ENCODE assay signal across 11 mouse cellular contexts in genomic region chr19:47015965-47016364, GRCm38 (mm10). TPM values are rescaled to one million over a fixed set of nuclear protein-coding genes. Genes with fewer than 3 reads are reported as not detected.
A peak's percentile ranks its signal among the peaks of the same experiment; 100 is the strongest.
DNase-seq lines count a peak whose midpoint lies in the region; ATAC-seq and TF ChIP-seq lines count a peak whose summit lies in the region.
"Had no signal": no experiment of that assay in that cellular context is flagged by ENCODE, and none has a peak within 500 bp of the region (broad histone marks: within the 10 kb centered on the region; RNA-seq: fewer than 3 reads in every experiment).

No protein-coding gene starts in this region.

- no peaks in the 10 kb centered on the region for H3K36me3 ChIP-seq in embryonic facial prominence, embryonic 14.5 days (ENCODE audit: control insufficient read depth, insufficient read depth, low read length)
- H3K36me3 ChIP-seq in intestine, embryonic 14.5 days (ENCODE audit: control insufficient read depth, insufficient read depth, low read length): no peaks in the 10 kb centered on the region
- H3K36me3 ChIP-seq: liver, embryonic 15.5 days had no signal

- H3K4me3 ChIP-seq in embryonic facial prominence, embryonic 14.5 days (ENCODE audit: low read depth, low read length): peak overlapping the region; percentile 52; the same call in 1 of the 2 replicates
- H3K4me3 ChIP-seq in intestine, embryonic 14.5 days (ENCODE audit: low read depth, low read length): peak overlapping the region; percentile 39; the same call in 1 of the 2 replicates
- H3K4me3 ChIP-seq in olfactory bulb, adult 2 months (ENCODE audit: insufficient read depth, low read depth, low read length): peak overlapping the region; percentile 57

- peaks cover 6% of the 10 kb centered on the region; the same call in 1 of the 2 replicates for H3K4me1 ChIP-seq in embryonic facial prominence, embryonic 14.5 days (ENCODE audit: control insufficient read depth, insufficient read depth, low read length)
- H3K4me1 ChIP-seq in intestine, embryonic 14.5 days (replicated peaks; ENCODE audit: control insufficient read depth, insufficient read depth, low read length): peaks cover 8% of the 10 kb centered on the region
- H3K4me1 ChIP-seq in olfactory bulb, adult 2 months (ENCODE audit: control insufficient read depth, insufficient read depth, low read length): peaks cover 25% of the 10 kb centered on the region

- no peak for TF ChIP-seq CTCF in olfactory bulb, adult 2 months (IDR thresholded peaks at IDR 0.05; ENCODE audit: insufficient read depth, low read depth, low read length)

- no peaks in the 10 kb centered on the region for H3K9me3 ChIP-seq in embryonic facial prominence, embryonic 14.5 days (ENCODE audit: control insufficient read depth, low read length)
- H3K9me3 ChIP-seq in intestine, embryonic 14.5 days (ENCODE audit: control insufficient read depth, low read length): no peaks in the 10 kb centered on the region
- H3K9me3 ChIP-seq: liver, embryonic 15.5 days had no signal

- peaks cover 62% of the 10 kb centered on the region for H3K27me3 ChIP-seq in embryonic facial prominence, embryonic 14.5 days (replicated peaks; ENCODE audit: control insufficient read depth, insufficient read depth, low read length)
- H3K27me3 ChIP-seq in intestine, embryonic 14.5 days (replicated peaks; ENCODE audit: control insufficient read depth, insufficient read depth, low read length): peaks cover 62% of the 10 kb centered on the region

- DNase-seq in cerebellum, postnatal 14 days: peak; percentile 37 to 39
- no peak for DNase-seq in embryonic facial prominence, embryonic 14.5 days (ENCODE audit: low spot score)
- no peak for DNase-seq in intestine, embryonic 14.5 days (ENCODE audit: low spot score)
- DNase-seq in adrenal gland, postnatal 14 days: no peak
- no peak for DNase-seq in adrenal gland, postnatal 10 days
- no peak for DNase-seq in testis, postnatal 14 days (ENCODE audit: low spot score)

- WGBS in embryonic facial prominence, embryonic 14.5 days: 5% methylated on average over 9 of the region's 9 CpGs
- WGBS in intestine, embryonic 14.5 days: 4% methylated on average over 9 of the region's 9 CpGs
- WGBS in olfactory bulb, adult 2 months: 1% methylated on average over 9 of the region's 9 CpGs

- H3K9ac ChIP-seq in embryonic facial prominence, embryonic 14.5 days (ENCODE audit: low read depth, low read length): no peak overlapping the region; the same call in 1 of the 2 replicates
- H3K9ac ChIP-seq in intestine, embryonic 14.5 days (ENCODE audit: low read length): no peak overlapping the region
- H3K9ac ChIP-seq: liver, embryonic 15.5 days had no signal

- no peak overlapping the region for H3K27ac ChIP-seq in embryonic facial prominence, embryonic 14.5 days (replicated peaks; ENCODE audit: low read depth, low read length)
- H3K27ac ChIP-seq in intestine, embryonic 14.5 days (ENCODE audit: low read depth): no peak overlapping the region
- 0 out of 2 replicates have a peak overlapping the region, but pooled peaks have one; percentile 46 for H3K27ac ChIP-seq in olfactory bulb, adult 2 months (ENCODE audit: insufficient read depth, low read depth, low read length)
- H3K27ac ChIP-seq: kidney, postnatal 0 days; liver, embryonic 15.5 days had no signal

- TF ChIP-seq POLR2A in olfactory bulb, adult 2 months (IDR thresholded peaks at IDR 0.05; ENCODE audit: insufficient read depth, low read depth, low read length): no peak

- peak overlapping the region; percentile 92; the same call in 1 of the 2 replicates for H3K4me2 ChIP-seq in embryonic facial prominence, embryonic 14.5 days (ENCODE audit: low read depth, low read length)
- H3K4me2 ChIP-seq in intestine, embryonic 14.5 days (ENCODE audit: low read length): no peak overlapping the region

- no peak for ATAC-seq in cerebellum, adult (ENCODE audit: insufficient number of reproducible peaks, low FRiP score, low TSS enrichment)
- no peak for ATAC-seq in embryonic facial prominence, embryonic 14.5 days (ENCODE audit: low read depth)
- no peak for ATAC-seq in intestine, embryonic 14.5 days (replicated peaks; ENCODE audit: low FRiP score, low TSS enrichment, low read depth)

RNA-seq across cellular contexts. Expression of gene Nt5c2, which starts 1.0 kb away (rescaled TPM):
- polyA plus RNA-seq in embryonic facial prominence, embryonic 14.5 days (2014; fragmentation: Nextera tagmentation; extraction: Ambion mirVana): 65.6 and 66.3 TPM in 2 replicates
- 55.1 and 64.1 TPM in 2 replicates for polyA plus RNA-seq in intestine, embryonic 14.5 days (2014; fragmentation: Nextera tagmentation; extraction: Ambion mirVana)
- not detected in 2 replicates for polyA plus RNA-seq in olfactory bulb, adult 2 months (2012; ENCODE audit: insufficient read depth, insufficient read length, low replicate concordance, missing spikeins)
- 79.8 and 82.3 TPM in 2 replicates for total RNA-seq in adrenal gland, postnatal 14 days (2021)
- 10 to 100 TPM; 73.1 to 77.3 TPM for total RNA-seq in adrenal gland, postnatal 10 days (2021)

RNA-seq across cellular contexts. Expression of gene Ina, which starts 1.5 kb away (rescaled TPM):
- 17.6 and 17.9 TPM in 2 replicates for polyA plus RNA-seq in embryonic facial prominence, embryonic 14.5 days (2014; fragmentation: Nextera tagmentation; extraction: Ambion mirVana)
- 18.3 and 19.2 TPM in 2 replicates for polyA plus RNA-seq in intestine, embryonic 14.5 days (2014; fragmentation: Nextera tagmentation; extraction: Ambion mirVana)
- polyA plus RNA-seq in olfactory bulb, adult 2 months (2012; ENCODE audit: insufficient read depth, insufficient read length, low replicate concordance, missing spikeins): not detected in 2 replicates
- total RNA-seq in adrenal gland, postnatal 14 days (2021): 7.5 and 9.6 TPM in 2 replicates
- 10 to 100 TPM in 1 of 2 experiments, 1 to 10 TPM in 1; 7.6 to 12.2 TPM for total RNA-seq in adrenal gland, postnatal 10 days (2021)
- polyA plus RNA-seq: C2C12 had no signal

RNA-seq across cellular contexts. Expression of gene Pcgf6, which starts 34.7 kb away (rescaled TPM):
- 13.9 and 17.8 TPM in 2 replicates for polyA plus RNA-seq in embryonic facial prominence, embryonic 14.5 days (2014; fragmentation: Nextera tagmentation; extraction: Ambion mirVana)
- polyA plus RNA-seq in intestine, embryonic 14.5 days (2014; fragmentation: Nextera tagmentation; extraction: Ambion mirVana): 31.1 and 33.4 TPM in 2 replicates
- polyA plus RNA-seq in olfactory bulb, adult 2 months (2012; ENCODE audit: insufficient read depth, insufficient read length, low replicate concordance, missing spikeins): not detected in 2 replicates
- total RNA-seq in adrenal gland, postnatal 14 days (2021): 8.4 and 9.4 TPM in 2 replicates
- total RNA-seq in adrenal gland, postnatal 10 days (2021): 1 to 10 TPM; 8.6 to 8.9 TPM

RNA-seq across cellular contexts. Expression of gene Taf5, which starts 51.6 kb away (rescaled TPM):
- 6.6 and 7.7 TPM in 2 replicates for polyA plus RNA-seq in embryonic facial prominence, embryonic 14.5 days (2014; fragmentation: Nextera tagmentation; extraction: Ambion mirVana)
- polyA plus RNA-seq in intestine, embryonic 14.5 days (2014; fragmentation: Nextera tagmentation; extraction: Ambion mirVana): 8.3 and 8.8 TPM in 2 replicates
- not detected in 2 replicates for polyA plus RNA-seq in olfactory bulb, adult 2 months (2012; ENCODE audit: insufficient read depth, insufficient read length, low replicate concordance, missing spikeins)
- 4.3 and 4.6 TPM in 2 replicates for total RNA-seq in adrenal gland, postnatal 14 days (2021)
- total RNA-seq in adrenal gland, postnatal 10 days (2021): 1 to 10 TPM; 4.4 to 4.8 TPM

Comparison
In these comparisons a context has a peak if more than half of its experiments do, and no peak if none do; other contexts are left out.
1. DNase-seq: peak in cerebellum, postnatal 14 days (2 of 2); none in embryonic facial prominence, embryonic 14.5 days (single experiment), intestine, embryonic 14.5 days (single experiment), adrenal gland, postnatal 14 days (single experiment), adrenal gland, postnatal 10 days (single experiment) and testis, postnatal 14 days (single experiment).
2. Peak in every context shown above with its lines, with median percentiles within 50 percentile points of each other: H3K4me3 ChIP-seq.